Mouse (Mus musculus) CH12.LX (cell line): Measurements from ENCODE around the gene Csmd2. TPM values are rescaled to one million over a fixed set of nuclear protein-coding genes. Genes with fewer than 3 reads are reported as not detected.

Experiments
- DNase-seq: peaks from one replicate; pipeline ENCODE4 v3.0.0-alpha.2; 2013; ENCODE audit errors: extremely low read depth
- H3K27ac ChIP-seq: 2 replicates; pipeline ENCODE4 v1.5.1; 2012; ENCODE audit warnings: low read depth, mild to moderate bottlenecking, control low read depth, moderate library complexity; ENCODE audit not compliant: insufficient read depth
- H3K27me3 ChIP-seq: replicated peaks from 2 replicates; pipeline ENCODE3; 2012; ENCODE audit warnings: inconsistent platforms
- H3K36me3 ChIP-seq, 2 experiments: replicated peaks in 1 of 2; 2 replicates each; pipeline versions ENCODE3 to v1.6.1; 2012; ENCODE audit warnings: inconsistent platforms in 1 of 2, low read length in 1 of 2, mild to moderate bottlenecking in 1 of 2, mixed read lengths in 1 of 2, moderate library complexity in 1 of 2; ENCODE audit not compliant: control insufficient read depth in 1 of 2, insufficient read depth in 1 of 2
- H3K4me1 ChIP-seq, 2 experiments: 2 replicates each; pipeline ENCODE4 v1.6.1; 2012; ENCODE audit warnings: inconsistent platforms in 1 of 2, moderate library complexity in 1 of 2; ENCODE audit not compliant: insufficient read depth in 2 of 2, control insufficient read depth in 1 of 2
- H3K4me2 ChIP-seq: 2 replicates; pipeline ENCODE4 v1.6.1; 2012; ENCODE audit warnings: low read depth, mild to moderate bottlenecking, control low read depth; ENCODE audit not compliant: poor library complexity, insufficient read depth, severe bottlenecking
- H3K4me3 ChIP-seq, 3 experiments: fragments of 150-350 bp in 1 of 3; sonication (generic) in 1 of 3; replicated peaks in 1 of 3; 2 replicates each; pipeline versions ENCODE3 to v1.5.1; 2011 to 2012; ENCODE audit warnings: low read depth in 2 of 3, low read length in 2 of 3, mild to moderate bottlenecking in 2 of 3, moderate library complexity in 2 of 3, control low read depth in 1 of 3, improper control_type of control experiment in 1 of 3, inconsistent platforms in 1 of 3, mixed read lengths in 1 of 3; ENCODE audit not compliant: poor library complexity in 1 of 3
- H3K79me2 ChIP-seq: replicated peaks from 2 replicates; pipeline ENCODE4 v1.6.1; 2012; ENCODE audit warnings: mild to moderate bottlenecking, moderate library complexity; ENCODE audit not compliant: control insufficient read depth, poor library complexity, insufficient read depth, severe bottlenecking; ENCODE audit errors: extremely low read depth
- H3K9ac ChIP-seq: 2 replicates; pipeline ENCODE4 v1.6.1; 2012; ENCODE audit warnings: low read depth, mild to moderate bottlenecking, control low read depth, moderate library complexity; ENCODE audit not compliant: insufficient read depth
- H3K9me3 ChIP-seq: replicated peaks from 2 replicates; pipeline ENCODE3; 2012; ENCODE audit warnings: low read length, inconsistent platforms, mixed read lengths
- BHLHE40 ChIP-seq: IDR thresholded peaks from 2 replicates; pipeline ENCODE4 v1.6.1; 2011; ENCODE audit warnings: mild to moderate bottlenecking, low read depth, low read length, improper control_type of control experiment
- CHD1 ChIP-seq: IDR thresholded peaks from 2 replicates; pipeline ENCODE4 v1.6.1; 2012; ENCODE audit warnings: low read depth, low read length, improper control_type of control experiment, inconsistent platforms
- CHD2 ChIP-seq: IDR thresholded peaks from 2 replicates; pipeline ENCODE4 v1.6.1; 2011; ENCODE audit warnings: low read length, improper control_type of control experiment
- CTCF ChIP-seq, 2 experiments: IDR thresholded peaks in 1 of 2; conservative IDR thresholded peaks in 1 of 2; 2 replicates each; pipeline ENCODE4 v1.5.1; 2011 to 2012; ENCODE audit warnings: low read depth in 2 of 2, low read length in 2 of 2, improper control_type of control experiment in 1 of 2, inconsistent platforms in 1 of 2, mild to moderate bottlenecking in 1 of 2, moderate library complexity in 1 of 2
- ELF1 ChIP-seq: IDR thresholded peaks from 2 replicates; pipeline ENCODE4 v1.6.1; 2014; ENCODE audit warnings: low read depth, mild to moderate bottlenecking, inconsistent platforms, low read length, improper control_type of control experiment
- EP300 ChIP-seq: IDR thresholded peaks from 2 replicates; pipeline ENCODE4 v1.6.1; 2011; ENCODE audit warnings: low read length, improper control_type of control experiment
- GABPA ChIP-seq: IDR thresholded peaks from 2 replicates; pipeline ENCODE4 v1.6.1; 2012; ENCODE audit warnings: low read depth, low read length, improper control_type of control experiment, inconsistent platforms; ENCODE audit not compliant: insufficient replicate concordance
- IRF4 ChIP-seq: IDR thresholded peaks from 2 replicates; pipeline ENCODE4 v1.6.1; 2014; ENCODE audit warnings: low read depth, mild to moderate bottlenecking, inconsistent platforms, low read length, improper control_type of control experiment
- KAT2A ChIP-seq: IDR thresholded peaks from 2 replicates; pipeline ENCODE4 v1.6.1; 2012; ENCODE audit warnings: low read length, improper control_type of control experiment, inconsistent platforms; ENCODE audit not compliant: insufficient replicate concordance
- MYC ChIP-seq: IDR thresholded peaks from 2 replicates; pipeline ENCODE4 v1.6.1; 2011; ENCODE audit warnings: low read depth, mild to moderate bottlenecking, improper control_type of control experiment, low read length
- NELFE ChIP-seq: IDR thresholded peaks from 2 replicates; pipeline ENCODE4 v1.6.1; 2011; ENCODE audit warnings: low read depth, low read length, improper control_type of control experiment
- NRF1 ChIP-seq: IDR thresholded peaks from 2 replicates; pipeline ENCODE4 v1.6.1; 2014; ENCODE audit warnings: low read depth, mild to moderate bottlenecking, inconsistent platforms, low read length, improper control_type of control experiment, moderate library complexity
- PAX5 ChIP-seq: IDR thresholded peaks from 2 replicates; pipeline ENCODE4 v1.6.1; 2012; ENCODE audit warnings: low read length, inconsistent platforms, mixed read lengths
- POLR2A ChIP-seq: IDR thresholded peaks from 2 replicates; pipeline ENCODE4 v1.6.1; 2011; ENCODE audit warnings: low read depth, mild to moderate bottlenecking, improper control_type of control experiment, low read length
- POLR2AphosphoS2 ChIP-seq: IDR thresholded peaks from 2 replicates; pipeline ENCODE4 v1.6.1; 2011; ENCODE audit warnings: low read depth, low read length, improper control_type of control experiment
- RAD21 ChIP-seq: IDR thresholded peaks from 2 replicates; pipeline ENCODE4 v1.6.1; 2011; ENCODE audit warnings: low read depth, mild to moderate bottlenecking, low read length, improper control_type of control experiment, moderate library complexity
- SIN3A ChIP-seq: IDR thresholded peaks from 2 replicates; pipeline ENCODE4 v1.6.1; 2012; ENCODE audit warnings: low read length, improper control_type of control experiment, inconsistent platforms
- TBP ChIP-seq: conservative IDR thresholded peaks from 2 replicates; pipeline ENCODE4 v1.6.1; 2011; ENCODE audit warnings: low read depth, low read length, improper control_type of control experiment
- UBTF ChIP-seq: IDR thresholded peaks from 2 replicates; pipeline ENCODE4 v1.6.1; 2012; ENCODE audit warnings: low read depth, mild to moderate bottlenecking, inconsistent platforms, low read length, improper control_type of control experiment, moderate library complexity
- USF1 ChIP-seq: IDR thresholded peaks from 2 replicates; pipeline ENCODE4 v1.6.1; 2014; ENCODE audit warnings: low read depth, mild to moderate bottlenecking, inconsistent platforms, low read length, improper control_type of control experiment
- USF2 ChIP-seq: conservative IDR thresholded peaks from 2 replicates; pipeline ENCODE4 v1.6.1; 2011; ENCODE audit warnings: low read depth, low read length, improper control_type of control experiment
- ZC3H11A ChIP-seq: IDR thresholded peaks from 2 replicates; pipeline ENCODE4 v1.6.1; 2012; ENCODE audit warnings: low read depth, mild to moderate bottlenecking, inconsistent platforms, low read length, improper control_type of control experiment
- dilution Hi-C: fragments of 300-500 bp; cut with MboI; formaldehyde crosslinking; loops from 2 replicates; pipeline ENCODE4 v1.14.3; 2020; ENCODE audit warnings: low sequenced_read_pairs; ENCODE audit not compliant: extremely low pct_unique_long_range_greater_than_20kb, extremely low pct_ligation_motif_present
- in situ Hi-C: fragments of 300-500 bp; cut with MboI; formaldehyde crosslinking; loops from 3 replicates; pipeline ENCODE4 v1.14.3; 2019; ENCODE audit warnings: low sequenced_read_pairs, low pct_ligation_motif_present, low pct_unique_long_range_greater_than_20kb, mixed read lengths
- polyA plus RNA-seq: library from polyadenylated mRNA; unstranded; fragments of >175 nt; gene quantifications from 2 replicates; pipeline ENCODE4 v1.2.1, GENCODE M21; 2012; ENCODE audit warnings: low read depth; ENCODE audit not compliant: insufficient read length
- total RNA-seq, 2 experiments: library from RNA; depleted of rRNA; stranded (reverse); fragments of 300-350 nt in 1 of 2; fragments of >200 nt in 1 of 2; gene quantifications; 2 replicates each; pipeline ENCODE4 v1.2.3; 2012 to 2014

Csmd2 gene
- total and polyA plus RNA-seq, 3 experiments = 0.08 to 0.80 TPM; not detected in 1

- dilution Hi-C loops = no loop called here
- in situ Hi-C loops = no loop called here
- TF ChIP-seq CHD1 = no peak
- TF ChIP-seq NELFE = no peak
- TF ChIP-seq GABPA = no peak
- no peak for TF ChIP-seq BHLHE40
- no peak for TF ChIP-seq UBTF
- TF ChIP-seq CHD2 = no peak
- no peak for TF ChIP-seq MYC
- no peak for TF ChIP-seq KAT2A
- no peak for TF ChIP-seq CTCF (conservative IDR thresholded peaks at IDR 0.05 in 1 of 2, IDR thresholded peaks at IDR 0.05 in 1 of 2; ENCODE audit: low read depth in 2 of 2, low read length in 2 of 2)
- no peak for TF ChIP-seq RAD21
- no peak for TF ChIP-seq NRF1
- TF ChIP-seq ELF1 = no peak
- TF ChIP-seq IRF4 = no peak
- TF ChIP-seq PAX5 = no peak
- TF ChIP-seq USF1 = no peak
- no peak for TF ChIP-seq ZC3H11A
- no peak for TF ChIP-seq SIN3A
- no peak for TF ChIP-seq POLR2AphosphoS2
- TF ChIP-seq TBP = no peak
- no peak for TF ChIP-seq EP300
- Histone ChIP-seq H3K4me2 (no peak overlapping the region), H3K36me3 (no peaks in the 10 kb centered on the region), H3K9me3 (peaks cover 97% of the 10 kb centered on the region), H3K27ac (no peak overlapping the region), H3K79me2 (no peaks in the 10 kb centered on the region), H3K27me3 (no peaks in the 10 kb centered on the region), H3K4me3 (no peak overlapping the region), H3K4me1 (no peaks in the 10 kb centered on the region), H3K9ac (no peak overlapping the region)
- no peak for DNase-seq
Measured at GRCm38 (mm10) chr4:128317951-128318350, 330.3 kb downstream of the Csmd2 start.

- no peaks in the 10 kb centered on the region for H3K79me2 ChIP-seq
- no peak overlapping the region for H3K4me3 ChIP-seq
- H3K27ac ChIP-seq = no peak overlapping the region
- dilution Hi-C loops = no loop called here
- no peak for DNase-seq
- in situ Hi-C loops = no loop called here
- H3K9me3 ChIP-seq = peaks cover 88% of the 10 kb centered on the region
- TF ChIP-seq CTCF (conservative IDR thresholded peaks at IDR 0.05 in 1 of 2, IDR thresholded peaks at IDR 0.05 in 1 of 2; ENCODE audit: low read depth in 2 of 2, low read length in 2 of 2) (no peak), PAX5 (no peak), POLR2A (no peak), UBTF (no peak), USF2 (no peak), RAD21 (no peak)
- no peaks in the 10 kb centered on the region for H3K27me3 ChIP-seq
- no peak overlapping the region for H3K9ac ChIP-seq
- H3K4me2 ChIP-seq = no peak overlapping the region
- no peaks in the 10 kb centered on the region for H3K36me3 ChIP-seq
- H3K4me1 ChIP-seq = no peaks in the 10 kb centered on the region
Measured at GRCm38 (mm10) chr4:128325511-128325910, 337.9 kb downstream of the Csmd2 start.
